Mouse (Mus musculus): ENCODE data around the gene Atg2a. TPM values are rescaled to one million over a fixed set of nuclear protein-coding genes. Genes with fewer than 3 reads are reported as not detected.

Atg2a gene
- total and polyA plus RNA-seq, 3 experiments: 2.8 to 13.9 (median 9.5) TPM

- no peak for TF ChIP-seq PAX5 (IDR thresholded peaks at IDR 0.05; ENCODE audit: low read length)
Observed at GRCm38 (mm10) chr19:6241274-6242107, at the start of gene Atg2a (continued).

- no peaks in the 10 kb centered on the region for H3K36me3 ChIP-seq (replicated peaks in 1 of 2; ENCODE audit: control insufficient read depth in 1 of 2, insufficient read depth in 1 of 2, low read length in 1 of 2)
- no peak overlapping the region for H3K4me3 ChIP-seq (replicated peaks in 1 of 3; ENCODE audit: low read depth in 2 of 3, low read length in 2 of 3, poor library complexity in 1 of 3)
- no peak overlapping the region for H3K27ac ChIP-seq (ENCODE audit: insufficient read depth, low read depth)
- DNase-seq (ENCODE audit: extremely low read depth): no peak
- dilution Hi-C loops (cut with MboI; ENCODE audit: extremely low pct_ligation_motif_present, extremely low pct_unique_long_range_greater_than_20kb, low sequenced_read_pairs): no loop called here
- in situ Hi-C loops (cut with MboI; ENCODE audit: low pct_ligation_motif_present, low pct_unique_long_range_greater_than_20kb, low sequenced_read_pairs): no loop called here
- no peaks in the 10 kb centered on the region for H3K9me3 ChIP-seq (replicated peaks; ENCODE audit: low read length)
- H3K79me2 ChIP-seq (replicated peaks; ENCODE audit: control insufficient read depth, extremely low read depth, insufficient read depth, poor library complexity, severe bottlenecking): no peaks in the 10 kb centered on the region
- no peaks in the 10 kb centered on the region for H3K27me3 ChIP-seq (replicated peaks)
- H3K9ac ChIP-seq (ENCODE audit: insufficient read depth, low read depth): no peak overlapping the region
- H3K4me1 ChIP-seq (ENCODE audit: control insufficient read depth in 1 of 2, insufficient read depth in 2 of 2): no peaks in the 10 kb centered on the region
- TF ChIP-seq HCFC1 (IDR thresholded peaks at IDR 0.05; ENCODE audit: low read depth, low read length) (no peak), RAD21 (IDR thresholded peaks at IDR 0.05; ENCODE audit: low read depth, low read length) (no peak), UBTF (IDR thresholded peaks at IDR 0.05; ENCODE audit: low read depth, low read length) (no peak), ETS1 (conservative IDR thresholded peaks at IDR 0.05; ENCODE audit: low read depth, low read length) (no peak), SIN3A (IDR thresholded peaks at IDR 0.05; ENCODE audit: low read length) (no peak), POLR2AphosphoS2 (IDR thresholded peaks at IDR 0.05; ENCODE audit: low read depth, low read length) (no peak), CHD2 (IDR thresholded peaks at IDR 0.05; ENCODE audit: low read length) (no peak), E2F4 (IDR thresholded peaks at IDR 0.05; ENCODE audit: insufficient replicate concordance, low read depth, low read length) (no peak), ZNF384 (IDR thresholded peaks at IDR 0.05; ENCODE audit: low read depth, low read length) (no peak), JUND (conservative IDR thresholded peaks at IDR 0.05; ENCODE audit: low read depth, low read length) (no peak), USF1 (IDR thresholded peaks at IDR 0.05; ENCODE audit: low read depth, low read length) (no peak), ZMIZ1 (IDR thresholded peaks at IDR 0.05; ENCODE audit: low read depth, low read length) (no peak), ELF1 (IDR thresholded peaks at IDR 0.05; ENCODE audit: low read depth, low read length) (no peak), PAX5 (IDR thresholded peaks at IDR 0.05; ENCODE audit: low read length) (no peak), EP300 (IDR thresholded peaks at IDR 0.05; ENCODE audit: low read length) (no peak), BHLHE40 (IDR thresholded peaks at IDR 0.05; ENCODE audit: low read depth, low read length) (no peak), POLR2A (IDR thresholded peaks at IDR 0.05; ENCODE audit: low read depth, low read length) (no peak), TCF12 (IDR thresholded peaks at IDR 0.05; ENCODE audit: low read depth, low read length) (no peak), ZKSCAN1 (IDR thresholded peaks at IDR 0.05; ENCODE audit: borderline replicate concordance, low read depth, low read length) (no peak)
- H3K4me2 ChIP-seq (ENCODE audit: insufficient read depth, low read depth, poor library complexity, severe bottlenecking): no peak overlapping the region
Observed at GRCm38 (mm10) chr19:6204265-6204664, 37.2 kb upstream of the Atg2a start.
